Mouse (Mus musculus) liver, adult 2 months (tissue): Measurements from ENCODE around the gene Gm16381.
"Not testable (repeated sequence)": the region's sequence is repeated elsewhere in the genome, so short reads cannot be mapped to it uniquely, and the experiment has no call there.

Source experiments
- CTCF ChIP-seq: fragments of 200-500 bp; IDR thresholded peaks from 2 replicates; pipeline ENCODE4 v1.5.1; 2011; ENCODE audit warnings: low read depth, low read length, control low read depth
- POLR2A ChIP-seq: fragments of 200-500 bp; IDR thresholded peaks from 2 replicates; pipeline ENCODE4 v1.6.1; 2011; ENCODE audit warnings: low read length, control low read depth; ENCODE audit not compliant: insufficient read depth; ENCODE audit errors: extremely low read depth

- not testable (repeated sequence) for TF ChIP-seq POLR2A, CTCF
Observed at GRCm38 (mm10) chr12:87644520-87644919, at the start of gene Gm16381.
